In the genomic region with DNA sequence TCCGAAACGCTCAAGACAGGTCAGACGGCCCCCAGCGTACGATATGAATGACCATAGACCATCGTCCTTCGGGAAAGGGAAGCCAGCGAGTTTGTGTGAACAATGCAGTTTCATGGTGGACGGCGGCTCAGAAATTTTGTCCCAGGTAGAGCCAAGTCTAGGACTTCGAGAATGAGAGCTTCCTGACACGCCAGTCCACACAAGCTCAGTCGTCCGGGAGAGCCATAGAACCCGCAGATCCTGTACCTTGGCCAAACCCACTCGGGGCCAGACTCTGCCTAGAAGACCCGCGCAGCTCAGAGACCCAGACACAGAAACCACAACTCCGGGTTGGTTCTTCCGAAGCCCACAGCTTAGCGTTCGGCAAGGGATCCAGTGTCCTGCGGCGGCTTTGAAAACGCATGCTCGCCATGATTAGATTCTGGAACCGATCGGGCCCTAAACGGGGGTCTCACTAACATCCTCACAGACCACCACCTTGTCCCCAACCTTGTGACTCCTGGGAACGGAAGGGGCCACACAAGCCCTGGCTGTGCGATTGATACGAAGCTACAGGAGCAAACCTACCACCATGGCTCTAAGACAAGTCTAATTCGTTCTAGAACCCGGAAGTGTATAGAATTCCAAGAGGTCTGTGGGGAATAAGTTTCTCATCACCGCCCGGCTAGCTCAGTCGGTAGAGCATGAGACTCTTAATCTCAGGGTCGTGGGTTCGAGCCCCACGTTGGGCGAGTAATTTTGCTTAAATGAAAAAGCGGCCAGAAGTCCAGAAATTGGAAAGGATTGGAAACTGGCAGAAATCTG, we compare ENCODE assay signal across 8 mouse cellular contexts. TPM values are rescaled to one million over a fixed set of nuclear protein-coding genes. Genes with fewer than 3 reads are reported as not detected.
DNase-seq lines count a peak whose midpoint lies in the region; ATAC-seq and TF ChIP-seq lines count a peak whose summit lies in the region.

No protein-coding gene starts in this region.

- no peak for TF ChIP-seq CTCF in left cerebral cortex, adult 2 months (IDR thresholded peaks at IDR 0.05)

- WGBS in macrophage (ENCODE audit: missing documents) = under 1% methylated on average over 42 of the region's 42 CpGs

- no peaks in the 10 kb centered on the region for H3K36me3 ChIP-seq in macrophage (ENCODE audit: inconsistent target)

- intact Hi-C loops in left cerebral cortex, adult 2 months (cut with DNase I) = loop anchor here (5.0 to 10.0 kb wide), 3 partner anchors 355 to 812 kb away; partner anchors contain the start of gene Zfp40

- peak; percentile 22 for ATAC-seq in activated CD4-positive, CD25-positive, alpha-beta regulatory T cell, adult 4 months

- peak; percentile 97 for DNase-seq in embryo, embryonic 10.5 days (ENCODE audit: low spot score)
- peak; percentile 63 for DNase-seq in gastrocnemius, postnatal 10 days
- peak; percentile 94 for DNase-seq in induced T-regulatory cell, adult 2 months (ENCODE audit: low read depth)
- peak; percentile 89 to 95 for DNase-seq in left cerebral cortex, adult 2 months (ENCODE audit: extremely low spot score in 1 of 2, low spot score in 2 of 2)
- DNase-seq in retina, postnatal 1 day = peak; percentile 93
- peak; percentile 83 for DNase-seq in thymus, postnatal 4 days

- H3K79me2 ChIP-seq in macrophage (ENCODE audit: inconsistent target) = no peaks in the 10 kb centered on the region

- peak overlapping the region; percentile 85 for H3K4me3 ChIP-seq in left cerebral cortex, adult 2 months
- H3K4me3 ChIP-seq in macrophage (ENCODE audit: inconsistent target) = peak overlapping the region; percentile 98

- H3K27ac ChIP-seq in left cerebral cortex, adult 2 months = peak overlapping the region; percentile 82
- H3K27ac ChIP-seq in macrophage = peak overlapping the region; percentile 75

RNA-seq across cellular contexts. Expression of gene Zfp213, which starts 17.1 kb away (rescaled TPM):
- 1 to 10 TPM; 4.3 to 4.9 TPM for polyA plus RNA-seq in activated CD4-positive, CD25-positive, alpha-beta regulatory T cell, adult 4 months (2017; shearing (Covaris generic))
- 1 to 10 TPM; 3.3 to 4.1 TPM for total RNA-seq in gastrocnemius, postnatal 10 days (2021)
- 1 to 10 TPM; 6.8 TPM for total RNA-seq in left cerebral cortex, adult 2 months (2021)
- 1 to 10 TPM in 22 of 26 experiments, under 1 TPM in 4; 0.61 to 6.3 (median 2.7) TPM for total RNA-seq in macrophage (2018; cell fraction: chromatin; rRNA removed)
- 1 to 10 TPM in 25 of 26 experiments, under 1 TPM in 1; 0.89 to 5.8 (median 4.2) TPM for total RNA-seq in macrophage (2018; cell fraction: cytosol; rRNA removed)
- total RNA-seq in macrophage (2018; cell fraction: nucleus; rRNA removed) = 1 to 10 TPM in 24 of 26 experiments, under 1 TPM in 2; 0.78 to 6.9 (median 3.5) TPM
- polyA plus RNA-seq in macrophage (2018) = 1.9 to 4.8 TPM (median 3.4 TPM) in 3 replicates

RNA-seq across cellular contexts. Expression of gene Zfp13, which starts 52.4 kb away (rescaled TPM):
- polyA plus RNA-seq in activated CD4-positive, CD25-positive, alpha-beta regulatory T cell, adult 4 months (2017; shearing (Covaris generic)) = not detected
- 1 to 10 TPM; 6.6 to 7.0 TPM for total RNA-seq in gastrocnemius, postnatal 10 days (2021)
- 10 to 100 TPM; 24.7 to 32.0 TPM for total RNA-seq in left cerebral cortex, adult 2 months (2021)
- 1 to 10 TPM in 11 of 26 experiments, under 1 TPM in 7, not detected in 8; 0.52 to 1.8 (median 1.0) TPM for total RNA-seq in macrophage (2018; cell fraction: chromatin; rRNA removed)
- total RNA-seq in macrophage (2018; cell fraction: cytosol; rRNA removed) = under 1 TPM in 22 of 26 experiments, not detected in 4; 0.09 to 0.74 (median 0.21) TPM
- 1 to 10 TPM in 4 of 26 experiments, under 1 TPM in 11, not detected in 11; 0.22 to 2.5 (median 0.89) TPM for total RNA-seq in macrophage (2018; cell fraction: nucleus; rRNA removed)
- polyA plus RNA-seq in macrophage (2018) = 0.16 to 0.60 TPM (median 0.52 TPM) in 3 replicates

RNA-seq across cellular contexts. Expression of gene Zscan10, which starts 53.8 kb away (rescaled TPM):
- 1 to 10 TPM; 1.3 to 3.4 TPM for polyA plus RNA-seq in activated CD4-positive, CD25-positive, alpha-beta regulatory T cell, adult 4 months (2017; shearing (Covaris generic))
- total RNA-seq in gastrocnemius, postnatal 10 days (2021) = not detected
- not detected for total RNA-seq in left cerebral cortex, adult 2 months (2021)
- total RNA-seq in macrophage (2018; cell fraction: chromatin; rRNA removed) = not detected
- total RNA-seq in macrophage (2018; cell fraction: cytosol; rRNA removed) = not detected
- total RNA-seq in macrophage (2018; cell fraction: nucleus; rRNA removed) = not detected
- polyA plus RNA-seq in macrophage (2018) = not detected in 3 replicates

Comparison
In these comparisons a context has a peak if more than half of its experiments do, and no peak if none do; other contexts are left out.
1. Peak in every context shown above with its lines: DNase-seq, ATAC-seq, H3K4me3 ChIP-seq and H3K27ac ChIP-seq.